Mouse (Mus musculus) liver, adult (tissue): ENCODE measurements around the gene Trarg1.

ENCODE experiments used
- GATA4 ChIP-seq: IDR thresholded peaks from 2 replicates; pipeline ENCODE4 v1.6.1; 2014; ENCODE audit warnings: mild to moderate bottlenecking, low read length; ENCODE audit not compliant: insufficient replicate concordance

The Trarg1 gene

GRCm38 (mm10) chr11:76661790-76662468, 17.7 kb upstream of the Trarg1 start:
- no peak for TF ChIP-seq GATA4

GRCm38 (mm10) chr11:76666002-76666649, 13.5 kb upstream of the Trarg1 start:
- no peak for TF ChIP-seq GATA4

DNA sequence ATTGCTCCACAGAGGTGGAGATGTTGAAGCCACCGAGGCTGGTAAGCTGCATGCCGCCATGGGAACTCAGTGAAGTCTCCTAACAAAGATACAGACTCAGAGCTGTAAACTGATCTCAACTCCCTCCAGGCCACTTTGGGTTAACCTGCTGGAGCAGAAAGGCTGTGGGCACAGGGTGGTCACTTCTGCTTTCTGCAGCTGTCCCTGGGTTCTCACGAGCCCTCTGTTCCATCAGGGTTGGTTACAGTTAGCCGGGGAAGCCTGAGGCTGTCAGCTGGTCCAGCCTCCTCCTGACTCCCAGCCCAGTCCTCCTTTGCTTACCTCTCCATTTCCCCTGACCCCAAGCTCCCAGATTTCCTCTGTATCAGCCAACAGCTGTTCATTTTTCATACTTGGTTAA, 11.8 kb upstream of the Trarg1 start:
- TF ChIP-seq GATA4: no peak

DNA sequence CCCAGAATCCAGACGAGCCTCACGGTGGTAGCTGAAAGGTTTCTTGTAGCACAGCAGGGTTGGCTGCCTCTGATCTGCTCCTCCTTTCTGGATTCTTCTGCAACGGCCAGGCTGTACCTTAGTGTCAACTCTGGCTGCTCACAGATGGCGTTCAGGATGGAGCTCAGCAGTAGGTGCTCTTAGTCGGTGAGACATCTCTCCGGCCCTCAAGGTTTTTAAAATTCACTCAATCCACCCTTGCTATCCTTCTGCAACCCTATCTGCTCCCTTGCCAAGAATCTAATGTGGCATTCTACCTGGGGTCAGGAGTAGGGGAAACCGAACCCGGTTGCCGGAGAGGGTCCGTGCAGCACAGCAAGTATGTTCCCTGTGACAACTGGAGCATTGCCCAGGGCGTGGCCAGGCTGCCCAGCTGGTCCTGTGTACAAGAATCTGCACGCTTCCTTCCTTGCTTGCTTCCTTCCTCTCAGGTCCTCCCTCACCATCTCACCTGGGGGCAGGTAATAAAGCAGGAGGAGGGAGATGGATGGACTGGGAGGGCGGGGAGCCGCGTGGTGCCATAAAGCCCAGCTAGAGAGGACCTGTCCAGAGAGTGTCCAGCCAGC, 7.6 kb upstream of the Trarg1 start, which contains the start of gene Bhlha9:
Bhlha9 (plus strand) TSS at position 600 of the 605 bp plus-strand sequence.
- no peak for TF ChIP-seq GATA4

- no peak for TF ChIP-seq GATA4
Observed at GRCm38 (mm10) chr11:76672561-76673384, 6.8 kb upstream of the Trarg1 start.

DNA sequence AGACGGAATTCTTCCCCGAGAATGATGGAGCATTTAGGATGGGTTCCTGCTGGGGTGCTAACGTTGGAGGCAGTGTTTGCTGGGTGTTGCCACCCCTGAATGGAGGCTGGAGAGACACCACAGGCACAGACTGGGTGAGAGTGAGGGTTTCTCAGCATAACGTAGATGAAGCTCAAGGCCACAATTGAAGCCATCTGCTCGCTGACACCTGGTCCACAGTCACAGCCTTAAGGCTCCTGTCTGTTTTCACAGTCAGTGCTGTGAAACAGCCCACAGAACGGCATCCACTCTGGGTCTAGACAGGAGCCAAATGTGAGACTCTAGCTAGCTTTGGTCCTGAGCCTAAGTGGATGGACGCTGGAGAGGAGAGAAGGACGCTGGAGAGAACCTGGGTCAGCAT, 5.4 kb upstream of the Trarg1 start:
- no peak for TF ChIP-seq GATA4

- no peak for TF ChIP-seq GATA4
Observed at GRCm38 (mm10) chr11:76674704-76675103, 4.9 kb upstream of the Trarg1 start.

- no peak for TF ChIP-seq GATA4
Observed at GRCm38 (mm10) chr11:76685604-76686003, 6.0 kb downstream of the Trarg1 start.

DNA sequence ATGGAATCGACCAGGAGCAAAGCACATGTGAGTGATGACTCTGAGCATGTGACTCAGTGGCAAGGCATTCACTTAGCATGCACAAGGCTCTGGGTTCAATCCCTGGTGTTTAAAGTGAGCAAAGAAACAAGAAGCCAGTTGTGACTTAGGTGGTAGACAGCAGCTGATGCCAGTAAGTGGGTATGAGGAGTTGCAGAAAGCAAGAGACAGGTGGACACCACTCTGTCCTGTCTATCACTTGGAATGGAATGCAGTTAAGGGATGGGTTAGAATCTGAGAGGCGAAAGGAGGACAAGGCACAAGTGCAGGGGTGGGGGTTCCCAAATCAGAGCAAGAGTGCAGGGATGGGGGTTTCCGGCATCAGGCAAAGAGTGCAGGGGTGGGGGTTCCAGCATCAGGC, 12.5 kb downstream of the Trarg1 start:
- TF ChIP-seq GATA4: no peak

DNA sequence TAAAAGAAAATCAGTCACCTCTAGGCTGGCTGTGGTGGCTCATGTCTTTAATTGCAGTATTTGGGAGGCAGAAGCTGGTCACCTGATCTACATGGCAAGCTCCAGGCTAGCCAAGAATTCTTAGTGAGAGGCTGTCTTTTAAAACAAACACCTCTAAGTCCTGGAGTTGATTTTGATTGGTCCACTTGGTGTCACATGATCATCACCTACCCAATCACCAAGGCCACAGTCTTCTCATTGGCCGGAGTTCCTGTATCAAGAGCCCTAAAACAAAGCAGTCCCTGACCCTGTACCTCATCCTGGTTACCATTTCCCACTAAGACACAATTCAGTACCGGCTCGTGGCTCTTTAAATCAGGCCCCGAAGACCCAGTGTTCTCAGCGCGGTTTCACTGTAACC, 16.2 kb downstream of the Trarg1 start:
- no peak for TF ChIP-seq GATA4

GRCm38 (mm10) chr11:76699626-76700025, 20.0 kb downstream of the Trarg1 start:
- no peak for TF ChIP-seq GATA4

GRCm38 (mm10) chr11:76707656-76708055, 28.0 kb downstream of the Trarg1 start:
- no peak for TF ChIP-seq GATA4

DNA sequence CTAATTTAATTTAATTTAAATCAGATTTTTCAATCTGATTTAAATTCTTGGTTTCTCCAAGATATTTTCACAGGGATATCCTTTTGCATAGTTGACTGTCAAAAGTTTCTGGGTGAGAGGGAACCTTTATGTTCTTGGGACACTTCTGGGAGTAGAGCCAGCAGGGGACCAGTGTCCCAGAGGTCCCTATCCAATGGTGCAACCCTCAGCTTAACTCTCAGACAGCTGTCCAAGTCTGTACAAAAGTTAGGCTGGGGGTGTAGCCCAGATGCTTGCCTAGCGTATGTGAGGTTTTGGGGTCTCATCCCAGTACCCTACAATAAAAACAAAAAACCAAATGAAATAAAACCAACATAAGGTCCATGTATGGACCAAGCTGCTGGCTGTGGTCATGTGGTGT, 28.5 kb downstream of the Trarg1 start:
- TF ChIP-seq GATA4: no peak

DNA sequence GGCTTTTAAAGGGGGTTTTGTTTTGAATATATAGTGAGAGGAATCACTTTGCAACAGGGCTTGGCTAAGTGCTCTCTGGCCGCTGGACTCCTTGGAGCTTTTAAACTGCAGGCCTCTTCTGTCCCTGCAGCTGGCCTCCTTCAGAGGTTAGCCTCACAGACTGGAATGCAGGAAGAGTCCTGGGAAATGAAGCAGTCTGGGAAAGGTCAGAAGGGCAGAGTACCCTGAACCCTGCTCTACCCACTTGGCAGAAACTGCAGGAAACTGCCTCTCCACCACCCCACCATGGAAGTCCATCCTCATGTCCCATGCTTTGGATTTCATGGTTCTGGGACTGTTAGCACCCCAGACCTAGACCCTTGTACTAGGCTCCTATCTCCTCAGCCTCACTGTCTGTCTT, 29.3 kb downstream of the Trarg1 start:
- no peak for TF ChIP-seq GATA4

DNA sequence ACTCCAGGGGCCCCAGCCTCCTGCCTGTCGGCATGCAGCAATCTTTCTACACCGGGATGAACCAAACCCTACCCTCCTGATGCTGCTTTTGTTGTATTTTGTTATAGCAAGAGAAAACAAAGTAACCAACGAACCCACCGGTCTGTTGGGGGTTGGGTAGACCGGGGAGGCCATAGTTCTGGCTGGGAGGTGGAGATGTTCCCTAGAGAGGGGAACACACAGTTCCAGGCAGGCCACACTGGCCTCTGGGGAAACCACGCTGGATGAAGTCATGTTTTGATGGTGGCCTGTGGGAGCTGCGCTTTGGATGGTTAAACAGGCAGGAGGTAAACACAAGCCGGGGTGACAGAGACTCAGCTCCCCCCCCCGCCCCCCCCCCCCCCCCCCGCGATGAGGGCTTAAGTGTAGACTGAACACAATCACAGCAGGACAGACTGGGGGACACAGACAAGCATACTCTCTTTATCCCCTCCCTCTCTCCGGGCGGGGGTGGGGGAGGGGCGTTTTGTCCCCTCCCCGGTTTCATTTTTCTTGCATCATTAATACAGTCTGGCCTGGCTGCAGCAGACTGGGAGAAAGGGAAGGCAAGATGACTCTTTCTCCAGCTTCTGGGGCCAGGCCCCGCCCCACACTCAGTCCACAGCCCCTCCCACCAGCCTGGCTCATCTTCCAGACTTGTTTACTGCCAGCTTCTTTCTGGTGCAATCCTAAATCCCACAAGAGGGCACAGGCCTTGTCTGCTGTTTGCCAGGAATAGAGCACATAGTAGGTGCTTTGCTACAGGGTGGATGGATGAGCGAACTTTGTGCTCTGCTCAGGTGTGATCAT, 30.2 kb downstream of the Trarg1 start:
- TF ChIP-seq GATA4: no peak
